Mouse (Mus musculus): ENCODE measurements around the gene Wipf3. TPM values are rescaled to one million over a fixed set of nuclear protein-coding genes. Genes with fewer than 3 reads are reported as not detected.
A peak's percentile ranks its signal among the peaks of the same experiment; 100 is the strongest.

Gene Wipf3
- polyA plus RNA-seq, 1 experiment from 2014 or later = 4.4 TPM

- WGBS = 59% methylated on average over 5 of the region's 5 CpGs
- H3K9me3 ChIP-seq = no peaks in the 10 kb centered on the region
- no peak overlapping the region for H3K27ac ChIP-seq (replicated peaks)
- H3K36me3 ChIP-seq = peaks cover 14% of the 10 kb centered on the region; the same call in 1 of the 2 replicates
- H3K27me3 ChIP-seq (replicated peaks) = no peaks in the 10 kb centered on the region
- H3K9ac ChIP-seq = no peak overlapping the region
- peaks cover 25% of the 10 kb centered on the region for H3K4me1 ChIP-seq
- no peak overlapping the region for H3K4me2 ChIP-seq
- H3K4me3 ChIP-seq = no peak overlapping the region
- ATAC-seq (ENCODE audit: extremely low read depth, insufficient number of reproducible peaks, low FRiP score, low TSS enrichment) = no peak
Observed at GRCm38 (mm10) chr6:54478646-54479324, 49.4 kb downstream of the Wipf3 start.

DNA sequence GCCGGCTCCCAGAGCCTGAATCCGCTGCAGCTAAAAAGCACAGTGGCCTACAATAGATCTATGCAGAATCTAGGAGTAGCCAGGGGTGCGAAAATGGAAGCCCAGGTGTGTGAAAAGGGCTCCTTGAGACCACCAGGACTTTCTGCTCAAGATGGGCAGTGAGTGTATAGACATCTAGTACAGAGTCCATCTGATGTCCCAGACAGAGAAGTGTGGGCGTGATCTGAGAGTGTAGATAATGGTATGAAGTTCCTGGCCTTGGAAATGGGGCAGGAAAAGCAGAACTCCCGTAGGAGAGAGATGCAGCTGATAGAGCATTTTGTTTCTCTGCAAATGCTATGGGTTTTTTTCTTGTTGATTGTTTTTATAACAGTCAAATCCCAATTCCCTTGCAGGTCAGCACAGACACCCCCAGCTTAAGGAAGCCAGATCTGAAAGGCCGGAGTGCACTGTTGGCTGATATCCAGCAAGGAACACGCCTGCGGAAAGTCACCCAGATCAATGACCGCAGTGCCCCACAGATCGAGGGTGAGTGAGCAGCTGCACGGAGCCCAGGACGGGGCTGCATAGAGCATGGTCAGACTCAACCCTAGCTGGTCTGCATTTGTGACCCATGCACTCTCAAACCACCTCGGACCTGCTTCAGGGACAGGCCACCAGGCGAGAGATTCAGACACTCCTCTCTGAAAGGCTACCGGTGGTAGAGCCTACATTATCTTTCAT is 52.1 kb downstream of the Wipf3 start:
- no peak overlapping the region for H3K9ac ChIP-seq
- WGBS = 68% methylated on average over 15 of the region's 15 CpGs
- no peak overlapping the region for H3K4me3 ChIP-seq
- H3K27ac ChIP-seq (replicated peaks) = no peak overlapping the region
- peaks cover 4% of the 10 kb centered on the region; the same call in 1 of the 2 replicates for H3K27me3 ChIP-seq (replicated peaks)
- no peak overlapping the region for H3K4me2 ChIP-seq
- ATAC-seq (ENCODE audit: extremely low read depth, insufficient number of reproducible peaks, low FRiP score, low TSS enrichment) = no peak
- peaks cover 14% of the 10 kb centered on the region; the same call in 1 of the 2 replicates for H3K36me3 ChIP-seq
- H3K9me3 ChIP-seq = no peaks in the 10 kb centered on the region
- H3K4me1 ChIP-seq = peaks cover 23% of the 10 kb centered on the region

- H3K27me3 ChIP-seq (replicated peaks) = peaks cover 4% of the 10 kb centered on the region; the same call in 1 of the 2 replicates
- H3K4me2 ChIP-seq = peak overlapping the region; percentile 71
- H3K4me3 ChIP-seq = peak overlapping the region; percentile 46
- no peak overlapping the region for H3K27ac ChIP-seq (replicated peaks)
- H3K36me3 ChIP-seq = peaks cover 27% of the 10 kb centered on the region
- peak overlapping the region; percentile 71 for H3K9ac ChIP-seq
- H3K4me1 ChIP-seq = peaks cover 15% of the 10 kb centered on the region
- WGBS = 34% methylated on average over 11 of the region's 12 CpGs
- no peak for ATAC-seq (ENCODE audit: extremely low read depth, insufficient number of reproducible peaks, low FRiP score, low TSS enrichment)
- H3K9me3 ChIP-seq = no peaks in the 10 kb centered on the region
Observed at GRCm38 (mm10) chr6:54485000-54485399, 55.6 kb downstream of the Wipf3 start.

DNA sequence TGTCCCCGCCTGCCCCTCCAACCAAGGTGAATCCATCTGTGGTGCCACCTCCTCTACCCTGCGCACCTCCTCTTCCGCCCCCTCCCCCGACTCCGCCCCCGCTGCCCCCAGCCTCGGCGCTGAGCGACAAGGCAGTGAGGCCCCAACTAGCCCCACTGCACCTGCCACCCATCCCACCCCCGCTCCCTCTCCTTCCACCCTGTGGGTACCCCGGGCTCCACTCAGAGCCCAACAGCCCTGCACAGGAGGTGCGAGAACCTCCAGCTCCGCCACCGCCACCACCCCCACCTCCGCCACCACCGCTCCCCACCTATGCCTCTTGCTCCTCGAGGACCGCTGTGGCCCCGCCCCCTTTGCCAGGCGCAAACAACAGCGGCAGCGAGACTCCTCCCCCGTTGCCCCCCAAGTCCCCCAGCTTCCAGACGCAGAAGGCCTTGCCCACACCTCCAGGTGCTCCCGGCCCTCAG is 56.1 kb downstream of the Wipf3 start:
- Histone ChIP-seq H3K27me3 (replicated peaks) (peaks cover 4% of the 10 kb centered on the region; the same call in 1 of the 2 replicates), H3K4me1 (peaks cover 15% of the 10 kb centered on the region), H3K9me3 (no peaks in the 10 kb centered on the region), H3K9ac (peak overlapping the region; percentile 71), H3K4me3 (peak overlapping the region; percentile 46), H3K4me2 (peak overlapping the region; percentile 71), H3K36me3 (peaks cover 27% of the 10 kb centered on the region), H3K27ac (replicated peaks) (no peak overlapping the region)
- 8% methylated on average over 23 of the region's 25 CpGs for whole genome bisulfite sequencing
- no peak for ATAC-seq (ENCODE audit: extremely low read depth, insufficient number of reproducible peaks, low FRiP score, low TSS enrichment)

GRCm38 (mm10) chr6:54485973-54486569 is 56.7 kb downstream of the Wipf3 start:
- H3K9me3 ChIP-seq = no peaks in the 10 kb centered on the region
- WGBS = 26% methylated on average over 6 of the region's 6 CpGs
- H3K27me3 ChIP-seq (replicated peaks) = peaks cover 4% of the 10 kb centered on the region; the same call in 1 of the 2 replicates
- H3K4me3 ChIP-seq = peak overlapping the region; percentile 46
- H3K36me3 ChIP-seq = peaks cover 27% of the 10 kb centered on the region
- peaks cover 15% of the 10 kb centered on the region for H3K4me1 ChIP-seq
- H3K27ac ChIP-seq (replicated peaks) = no peak overlapping the region
- ATAC-seq (ENCODE audit: extremely low read depth, insufficient number of reproducible peaks, low FRiP score, low TSS enrichment) = no peak
- peak overlapping the region; percentile 71 for H3K9ac ChIP-seq
- peak overlapping the region; percentile 71 for H3K4me2 ChIP-seq

DNA sequence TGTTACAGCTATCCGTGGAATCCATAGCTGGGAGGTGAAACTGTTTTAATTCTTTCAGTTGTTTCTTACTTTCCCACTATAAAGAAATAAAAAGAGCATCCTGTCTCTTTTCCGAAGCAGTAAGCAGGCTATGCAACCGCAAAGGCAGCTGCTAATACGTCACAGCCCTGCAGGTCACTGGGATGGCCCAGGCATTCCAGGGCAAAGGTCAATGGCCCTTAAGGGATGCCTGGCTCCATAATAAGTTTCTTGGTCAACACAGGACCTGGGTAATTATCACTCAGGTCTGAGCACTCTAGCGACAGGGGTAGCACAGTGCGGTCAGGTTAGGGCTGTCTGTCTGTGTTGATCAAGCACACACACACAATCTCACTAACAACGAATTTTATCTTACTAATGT is 61.7 kb downstream of the Wipf3 start:
- ATAC-seq (ENCODE audit: extremely low read depth, insufficient number of reproducible peaks, low FRiP score, low TSS enrichment) = no peak
- WGBS = 67% methylated on average over 7 of the region's 7 CpGs

DNA sequence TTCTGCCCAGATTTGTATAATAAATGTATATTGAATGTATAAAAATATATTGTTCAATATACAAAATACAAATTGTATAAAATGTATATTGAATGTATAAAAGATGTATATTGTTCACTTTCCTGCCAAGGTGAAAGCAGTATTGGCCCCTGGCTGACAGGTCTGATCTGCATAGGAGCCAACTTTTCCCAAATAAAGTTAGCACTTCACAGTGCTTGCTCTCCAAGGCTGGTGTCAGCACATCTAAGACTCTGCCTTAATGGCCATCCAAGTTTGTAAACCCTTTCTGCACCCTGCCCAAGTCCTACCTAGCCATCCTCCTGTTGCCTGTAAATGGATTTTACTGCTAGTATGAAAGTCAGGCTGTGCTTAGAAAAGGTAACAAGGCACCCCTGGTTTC is 64.7 kb downstream of the Wipf3 start:
- no peak for ATAC-seq (ENCODE audit: extremely low read depth, insufficient number of reproducible peaks, low FRiP score, low TSS enrichment)
- H3K27me3 ChIP-seq (replicated peaks) = no peaks in the 10 kb centered on the region

More for the DNA sequence above, 61.7 kb downstream of the Wipf3 start:
- H3K27me3 ChIP-seq (replicated peaks) = no peaks in the 10 kb centered on the region
- H3K9ac ChIP-seq = no peak overlapping the region
- peaks cover under 1% of the 10 kb centered on the region; the same call in 1 of the 2 replicates for H3K4me1 ChIP-seq
- no peak overlapping the region for H3K27ac ChIP-seq (replicated peaks)
- no peaks in the 10 kb centered on the region for H3K9me3 ChIP-seq
- H3K4me3 ChIP-seq = no peak overlapping the region
- no peak overlapping the region for H3K4me2 ChIP-seq
- peaks cover 18% of the 10 kb centered on the region for H3K36me3 ChIP-seq

DNA sequence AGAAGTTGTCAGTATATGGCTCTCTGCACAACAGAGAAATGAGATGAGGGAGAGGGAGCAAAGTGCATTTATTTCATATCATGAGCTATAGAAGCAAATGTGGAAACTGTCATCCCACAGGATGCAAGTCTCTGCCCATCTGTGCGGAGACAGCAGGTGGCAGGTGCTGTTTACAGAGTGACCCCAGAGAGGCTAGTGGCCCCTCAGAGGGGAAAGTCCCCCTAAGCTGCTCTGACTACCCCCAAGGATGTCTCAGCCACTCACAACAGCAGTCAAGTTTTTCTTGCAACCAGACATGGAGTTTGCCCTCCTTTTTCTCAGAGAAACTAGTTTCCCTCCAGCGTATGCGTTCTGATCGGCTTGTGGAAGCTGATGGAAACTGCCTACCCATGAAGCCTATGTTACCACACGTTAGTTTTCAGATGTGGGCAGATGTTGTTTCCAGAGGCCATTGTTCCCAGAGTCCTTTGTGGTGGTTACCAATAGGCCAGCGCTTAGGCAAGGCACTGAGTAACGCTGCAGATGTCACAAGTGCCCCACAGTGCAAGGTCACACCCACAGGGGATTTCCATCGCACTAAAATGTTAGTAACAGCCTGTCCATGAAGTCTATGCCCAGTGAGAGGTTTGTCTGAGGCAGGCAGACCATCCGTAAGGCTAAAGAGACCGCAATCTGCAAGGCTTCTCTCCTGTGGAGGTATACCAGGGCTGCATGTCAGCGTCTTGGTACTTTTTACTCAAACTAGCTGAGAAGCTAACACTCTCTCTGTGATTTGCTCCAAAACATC is 65.4 kb downstream of the Wipf3 start:
- H3K4me2 ChIP-seq = no peak overlapping the region

More for the DNA sequence above, 64.7 kb downstream of the Wipf3 start:
- H3K9ac ChIP-seq = no peak overlapping the region
- H3K9me3 ChIP-seq = no peaks in the 10 kb centered on the region
- no peak overlapping the region for H3K27ac ChIP-seq (replicated peaks)
- peaks cover 9% of the 10 kb centered on the region; the same call in 1 of the 2 replicates for H3K36me3 ChIP-seq
- no peak overlapping the region for H3K4me2 ChIP-seq
- no peaks in the 10 kb centered on the region; the same call in 1 of the 2 replicates for H3K4me1 ChIP-seq
- H3K4me3 ChIP-seq = no peak overlapping the region

DNA sequence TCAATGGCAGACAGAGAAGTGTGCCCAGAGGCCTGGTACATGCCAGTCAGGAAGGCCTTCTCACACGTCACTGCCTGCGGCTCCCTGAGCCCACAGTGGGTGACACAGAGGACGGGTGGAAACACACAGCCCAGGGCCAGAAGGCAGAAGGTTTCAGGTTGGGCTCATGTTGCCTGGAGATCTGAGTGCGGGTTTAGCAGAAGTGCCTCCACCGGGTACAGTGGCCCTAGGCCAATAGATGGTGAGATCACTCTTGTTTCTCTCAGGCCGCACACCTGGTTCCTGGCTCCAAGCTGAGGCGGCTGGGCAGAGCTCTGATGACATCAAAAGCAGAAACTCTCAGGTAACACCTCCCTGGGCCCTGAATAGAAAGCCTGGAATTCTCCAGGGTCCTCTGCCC is 66.8 kb downstream of the Wipf3 start:
- no peak overlapping the region for H3K27ac ChIP-seq (replicated peaks)
- H3K4me3 ChIP-seq = no peak overlapping the region
- H3K36me3 ChIP-seq = peaks cover 25% of the 10 kb centered on the region
- no peak for ATAC-seq (ENCODE audit: extremely low read depth, insufficient number of reproducible peaks, low FRiP score, low TSS enrichment)
- no peak overlapping the region for H3K4me2 ChIP-seq
- no peaks in the 10 kb centered on the region for H3K4me1 ChIP-seq
- no peak overlapping the region for H3K9ac ChIP-seq
- WGBS = 81% methylated on average over 7 of the region's 7 CpGs
- no peaks in the 10 kb centered on the region for H3K27me3 ChIP-seq (replicated peaks)
- H3K9me3 ChIP-seq = no peaks in the 10 kb centered on the region

More for the DNA sequence above, 65.4 kb downstream of the Wipf3 start:
- no peak overlapping the region for H3K4me3 ChIP-seq
- no peaks in the 10 kb centered on the region for H3K27me3 ChIP-seq (replicated peaks)
- H3K36me3 ChIP-seq = peaks cover 13% of the 10 kb centered on the region; the same call in 1 of the 2 replicates
- no peaks in the 10 kb centered on the region for H3K9me3 ChIP-seq
- 73% methylated on average over 11 of the region's 11 CpGs for WGBS
- H3K9ac ChIP-seq = no peak overlapping the region
- H3K27ac ChIP-seq (replicated peaks) = no peak overlapping the region
- no peaks in the 10 kb centered on the region for H3K4me1 ChIP-seq
- no peak for ATAC-seq (ENCODE audit: extremely low read depth, insufficient number of reproducible peaks, low FRiP score, low TSS enrichment)

GRCm38 (mm10) chr6:54502661-54503115 is 73.3 kb downstream of the Wipf3 start:
- Histone ChIP-seq H3K4me2 (no peak overlapping the region), H3K4me1 (peaks cover 29% of the 10 kb centered on the region), H3K4me3 (no peak overlapping the region), H3K27me3 (replicated peaks) (no peaks in the 10 kb centered on the region), H3K36me3 (peaks cover 24% of the 10 kb centered on the region), H3K9ac (no peak overlapping the region), H3K9me3 (no peaks in the 10 kb centered on the region), H3K27ac (replicated peaks) (no peak overlapping the region)
- WGBS = 53% methylated on average over 6 of the region's 6 CpGs
- no peak for ATAC-seq (ENCODE audit: extremely low read depth, insufficient number of reproducible peaks, low FRiP score, low TSS enrichment)

All from heart, embryonic 13.5 days (tissue).